Mouse (Mus musculus) brain, adult 10 weeks (tissue): ENCODE results near the gene Lce3f. TPM values are rescaled to one million over a fixed set of nuclear protein-coding genes. Genes with fewer than 3 reads are reported as not detected.

Experiments
- polyA plus RNA-seq: library from polyadenylated mRNA; stranded (reverse); fragments of 350-450 nt; fragmentation: Illumina TruSeq; extraction: RNeasy Lipid Tissue Mini Kit (QIAGEN cat#74804); gene quantifications from one replicate; pipeline ENCODE4 v1.2.3, GENCODE M21; 2015; ENCODE audit warnings: low read depth, low replicate concordance

The Lce3f gene
- not detected for polyA plus RNA-seq

GRCm38 (mm10) chr3:92991926-92992325, at the start of gene Lce3f:
Gene Lce3f, plus strand, starts transcription at chr3:92992226.

GRCm38 (mm10) chr3:92944186-92944585, 47.8 kb upstream of the Lce3f start, which contains the start of gene Lce3c:
Gene Lce3c, plus strand, starts transcription at chr3:92944486.

GRCm38 (mm10) chr3:92957090-92957489, 34.9 kb upstream of the Lce3f start, which contains the start of gene Lce3d:
Gene Lce3d, plus strand, starts transcription at chr3:92957390.

GRCm38 (mm10) chr3:92966761-92967160, 25.3 kb upstream of the Lce3f start, which contains the start of gene Lce3e:
Gene Lce3e, plus strand, starts transcription at chr3:92967061.

GRCm38 (mm10) chr3:93015460-93016104, 23.6 kb downstream of the Lce3f start, which contains the start of gene Crct1:
Gene Crct1, minus strand, starts transcription at chr3:93015687.

GRCm38 (mm10) chr3:93018960-93019359, 26.9 kb downstream of the Lce3f start, which contains the start of gene Lce1m:
Gene Lce1m, minus strand, starts transcription at chr3:93019060.

Other genes with a start within 250 kb of the Lce3f start
- not detected for gene Lce1g, start 239.9 kb upstream of the Lce3f start, polyA plus RNA-seq
- gene Lce1h, start 227.2 kb upstream of the Lce3f start, polyA plus RNA-seq = not detected
- gene Lce1i, start 213.3 kb upstream of the Lce3f start, polyA plus RNA-seq = not detected
- not detected for gene Lce1j, start 201.7 kb upstream of the Lce3f start, polyA plus RNA-seq
- gene Lce1k, start 184.3 kb upstream of the Lce3f start, polyA plus RNA-seq = not detected
- gene Kprp, start 165.0 kb upstream of the Lce3f start, polyA plus RNA-seq = not detected
- gene Lce1l, start 140.9 kb upstream of the Lce3f start, polyA plus RNA-seq = not detected
- not detected for gene 2310050C09Rik, start 122.0 kb upstream of the Lce3f start, polyA plus RNA-seq
- gene Lce3a, start 66.0 kb upstream of the Lce3f start, polyA plus RNA-seq = not detected
- not detected for gene Lce3b, start 59.2 kb upstream of the Lce3f start, polyA plus RNA-seq
- gene Lce3c, start 47.7 kb upstream of the Lce3f start, polyA plus RNA-seq = not detected
- not detected for gene Lce3d, start 34.8 kb upstream of the Lce3f start, polyA plus RNA-seq
- not detected for gene Lce3e, start 25.2 kb upstream of the Lce3f start, polyA plus RNA-seq
- not detected for gene Crct1, start 23.5 kb downstream of the Lce3f start, polyA plus RNA-seq
- not detected for gene Lce1m, start 26.8 kb downstream of the Lce3f start, polyA plus RNA-seq
- not detected for gene Gm4858, start 76.6 kb downstream of the Lce3f start, polyA plus RNA-seq
- gene Crnn, start 152.6 kb downstream of the Lce3f start, polyA plus RNA-seq = not detected
- not detected for gene Flg2, start 205.1 kb downstream of the Lce3f start, polyA plus RNA-seq